Mouse (Mus musculus) mouse trophoblast stem cell (cell line): ENCODE measurements around the gene Mgat1.

Experiments used
- in situ Hi-C, 2 experiments: fragments of 300-500 bp; cut with MseI, MboI; formaldehyde crosslinking; loops; 2 replicates in 1 of 2; 3 replicates in 1 of 2; pipeline ENCODE4 v1.15.1; 2025

Mgat1 gene

DNA sequence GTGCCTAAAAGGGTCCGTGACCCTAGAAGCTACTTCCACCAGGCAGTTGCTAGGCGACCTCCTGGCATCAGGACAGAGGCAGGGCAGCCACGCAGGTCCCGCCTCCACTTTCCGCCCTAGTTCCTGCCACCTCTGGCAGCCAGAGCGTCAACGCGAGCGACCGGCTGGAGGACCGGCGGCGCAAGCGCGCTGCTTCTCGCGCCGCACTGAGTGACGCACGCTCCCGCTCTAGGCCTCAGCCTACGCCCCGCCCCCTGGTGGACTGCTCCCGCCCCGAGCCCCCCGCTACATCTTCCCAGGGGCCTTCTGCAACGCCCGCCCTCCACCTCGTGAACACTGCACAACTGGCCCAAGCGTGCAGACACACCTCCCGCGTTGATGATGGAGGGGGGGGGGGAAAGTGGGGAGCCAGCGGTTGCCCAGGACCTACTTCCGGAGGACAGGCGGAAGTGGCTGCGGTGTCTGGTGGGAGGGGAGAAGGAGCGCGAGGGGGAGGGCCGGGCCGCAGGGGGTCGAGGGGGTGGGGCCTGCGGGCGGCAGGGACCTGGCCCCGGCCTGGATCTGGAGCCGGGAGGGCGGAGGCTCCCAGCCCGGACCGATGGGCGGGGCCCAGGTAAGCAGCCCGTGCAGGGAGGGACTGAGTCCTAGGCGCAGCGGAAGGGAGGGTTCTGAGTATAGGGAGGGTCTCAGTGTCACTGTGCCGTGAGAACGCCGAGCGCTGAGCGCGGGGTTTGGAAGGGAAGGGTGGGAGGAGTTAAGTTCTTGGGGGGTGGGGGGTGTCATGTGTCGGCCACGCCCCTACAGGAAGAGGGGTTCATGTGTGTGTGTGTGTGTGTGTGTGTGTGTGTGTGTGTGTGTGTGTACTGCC lies at the start of gene Mgat1:
TSS of gene Mgat1 (plus strand) at position 465 of the 868 bp plus-strand sequence.
- in situ Hi-C loops: loop anchor here in 1 of 2 experiments (5.0 kb wide), 1 partner anchor 42 kb away; the partner anchor contains the start of gene Zfp62

DNA sequence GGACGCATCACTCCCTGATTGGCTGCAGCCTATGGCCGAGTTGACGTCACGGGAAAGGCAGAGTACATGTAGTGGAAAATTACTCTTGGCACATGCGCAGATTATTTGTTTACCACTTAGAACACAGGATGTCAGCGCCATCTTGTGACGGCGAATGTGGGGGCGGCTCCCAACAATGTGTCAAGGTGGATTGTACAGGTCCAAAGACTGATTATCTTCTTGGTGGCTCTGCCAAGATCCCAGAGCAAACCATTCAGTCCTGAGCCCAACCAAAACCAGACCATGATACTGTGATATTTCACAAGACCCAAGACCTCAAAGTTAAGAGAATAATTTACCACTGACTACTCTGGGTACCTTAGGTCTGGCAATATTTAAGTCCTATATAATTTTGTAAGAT lies 49.2 kb upstream of the Mgat1 start:
- in situ Hi-C loops: loop anchor here in 1 of 2 experiments (5.0 to 25.0 kb wide), 2 partner anchors 78 to 343 kb away; partner anchors contain the start of genes Olfr1381 and Olfr1382

DNA sequence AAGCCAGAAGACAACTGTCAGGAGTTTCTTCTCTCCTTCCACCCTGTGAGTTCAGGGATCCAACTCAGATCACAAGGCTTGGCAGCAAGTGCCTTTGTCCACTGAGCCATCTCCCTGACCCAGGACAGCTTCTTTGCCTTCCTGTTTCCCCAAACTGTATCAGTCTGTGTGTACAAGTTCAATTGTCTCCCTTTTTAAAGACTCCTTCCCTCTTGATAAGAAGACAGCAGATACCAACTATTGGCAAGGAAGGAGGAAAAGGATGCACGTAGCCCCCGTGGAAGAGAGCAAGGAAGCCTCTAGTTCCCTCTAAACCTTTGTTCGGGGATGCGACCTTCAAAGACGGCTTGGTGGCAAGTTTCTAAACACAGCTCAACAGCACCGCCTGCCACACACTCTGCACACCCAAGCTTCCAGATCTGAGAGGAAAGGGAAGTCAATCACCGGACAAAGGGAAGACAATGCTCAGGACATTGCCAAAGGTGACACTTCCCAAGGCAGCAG lies 48.1 kb upstream of the Mgat1 start:
- in situ Hi-C loops: loop anchor here in 1 of 2 experiments (25.0 kb wide), 1 partner anchor 341 kb away; the partner anchor contains the start of genes Olfr1381 and Olfr1382

DNA sequence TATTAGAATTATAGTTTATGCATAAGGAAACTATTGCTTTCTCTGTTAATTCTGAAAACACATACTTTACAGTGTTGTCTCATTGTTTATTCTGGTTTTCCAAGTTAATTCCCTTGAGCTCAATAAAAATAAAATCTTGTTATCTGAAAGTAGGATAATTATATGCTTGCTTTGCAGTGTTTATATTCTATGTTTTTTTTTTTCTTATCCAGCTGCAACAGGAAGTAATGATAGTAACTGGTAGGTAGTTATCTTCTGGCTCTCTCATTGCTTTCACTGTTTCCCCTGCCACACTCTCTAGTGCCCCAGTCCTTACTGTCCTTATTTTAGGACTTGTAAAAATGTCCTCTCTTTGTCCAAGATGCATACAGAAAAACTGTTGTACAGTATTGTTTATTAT lies 43.3 kb upstream of the Mgat1 start:
- in situ Hi-C loops: loop anchor here in 1 of 2 experiments (5.0 kb wide), 1 partner anchor 42 kb away; the partner anchor contains the start of gene Mgat1

DNA sequence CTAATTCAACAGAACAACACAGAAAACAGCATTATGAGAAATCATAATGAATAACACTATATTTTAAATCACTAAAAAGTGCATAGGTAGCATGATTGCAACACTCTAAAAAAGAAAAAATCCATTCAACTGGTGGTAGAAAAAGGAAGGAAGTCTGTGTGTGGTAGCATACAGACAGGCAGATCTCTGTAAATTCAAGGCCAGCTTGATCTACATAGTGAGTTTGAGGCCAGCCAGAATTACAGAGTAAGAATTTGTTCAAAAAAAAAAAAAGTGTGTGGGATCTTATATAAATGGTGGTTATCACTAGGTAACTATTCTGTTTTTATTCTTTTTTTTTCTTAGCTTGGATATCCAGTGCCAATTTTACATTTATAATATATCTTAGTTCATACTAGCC lies 42.8 kb upstream of the Mgat1 start:
- in situ Hi-C loops: loop anchor here in 1 of 2 experiments (5.0 kb wide), 1 partner anchor 41 kb away; the partner anchor contains the start of gene Mgat1

DNA sequence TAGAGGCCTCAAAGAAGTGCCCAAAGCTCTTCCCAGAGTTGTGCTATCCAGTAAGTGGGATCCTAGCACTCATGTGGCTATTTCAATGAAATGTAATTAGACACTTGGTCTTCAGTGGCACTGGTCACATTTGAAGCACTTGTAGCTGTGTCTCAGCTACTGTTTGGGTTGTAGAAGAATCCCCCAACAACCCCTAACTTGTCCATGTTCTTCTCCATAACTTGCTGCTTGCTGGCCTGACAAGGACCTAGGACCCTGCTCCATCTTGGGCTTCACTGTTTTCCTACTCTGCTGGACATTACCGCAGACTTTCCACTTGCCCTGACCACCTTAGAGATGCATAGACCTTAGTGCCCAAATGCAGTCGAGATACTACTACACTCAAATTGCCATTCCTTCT lies 41.9 kb upstream of the Mgat1 start:
- in situ Hi-C loops: loop anchor here in 1 of 2 experiments (5.0 kb wide), 1 partner anchor 40 kb away; the partner anchor contains the start of gene Mgat1

DNA sequence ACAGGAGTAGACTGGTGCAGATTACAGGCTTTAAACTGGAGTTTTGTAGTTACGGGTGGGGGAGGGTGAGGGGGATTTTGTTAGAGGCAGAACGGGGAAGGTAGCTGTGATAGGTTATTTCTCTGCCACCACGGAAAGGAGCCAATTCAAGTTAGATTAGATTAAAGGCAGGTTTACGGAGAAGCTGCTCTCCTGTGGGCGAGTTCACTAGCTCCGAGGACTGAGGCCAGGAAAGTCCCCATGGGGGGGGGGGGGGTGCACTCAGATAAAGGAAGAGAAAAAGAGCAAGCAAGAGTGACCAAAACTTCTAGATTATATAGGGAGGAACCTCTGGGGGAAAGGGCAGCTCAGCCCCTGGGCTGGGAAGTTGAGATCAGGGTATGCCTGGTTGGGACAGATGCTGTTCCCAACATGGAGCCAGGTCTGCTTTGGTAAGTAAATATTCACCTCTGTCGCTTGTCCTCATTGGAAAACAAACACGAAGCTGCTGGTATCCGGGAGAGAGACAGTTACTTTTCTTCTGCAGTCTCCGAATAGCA lies 41.4 kb upstream of the Mgat1 start:
- in situ Hi-C loops: loop anchor here in 1 of 2 experiments (5.0 kb wide), 1 partner anchor 40 kb away; the partner anchor contains the start of gene Mgat1

DNA sequence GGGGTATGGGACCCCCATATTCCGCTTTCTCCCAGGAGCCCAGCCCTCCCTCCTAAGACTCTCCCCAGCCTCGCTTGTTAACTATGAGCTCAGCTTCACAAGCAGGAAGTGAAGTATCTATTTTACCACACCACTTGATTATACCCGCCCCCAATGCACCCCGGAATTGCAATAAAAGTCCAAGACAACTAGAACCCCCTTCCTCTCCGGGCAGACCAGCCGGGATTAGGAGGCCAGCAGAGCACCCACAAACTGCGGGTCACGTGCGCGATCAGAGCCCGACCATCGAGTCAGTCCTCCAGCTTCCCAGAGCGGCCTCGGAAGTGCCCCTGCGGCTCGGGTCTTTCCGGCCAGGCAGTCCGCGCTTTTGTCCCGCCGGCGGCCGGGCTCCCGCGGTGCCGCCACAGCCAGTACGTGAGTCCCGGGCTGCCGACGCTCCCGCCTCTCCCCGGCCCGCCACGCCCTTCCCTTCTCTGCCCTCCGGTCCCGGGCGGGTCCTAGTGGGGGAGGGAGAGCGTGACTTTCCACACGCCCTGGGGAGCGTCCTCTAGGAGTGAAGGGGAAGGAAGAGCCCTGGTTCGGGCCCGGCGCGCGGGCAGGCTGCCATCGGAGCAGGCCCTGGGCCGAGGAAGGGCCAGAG lies 40.7 kb upstream of the Mgat1 start, which contains the start of gene Zfp62:
TSS of gene Zfp62 (plus strand) at position 164 of the 640 bp plus-strand sequence.
- in situ Hi-C loops: loop anchor here in 1 of 2 experiments (5.0 kb wide), 1 partner anchor 39 kb away; the partner anchor contains the start of gene Mgat1

DNA sequence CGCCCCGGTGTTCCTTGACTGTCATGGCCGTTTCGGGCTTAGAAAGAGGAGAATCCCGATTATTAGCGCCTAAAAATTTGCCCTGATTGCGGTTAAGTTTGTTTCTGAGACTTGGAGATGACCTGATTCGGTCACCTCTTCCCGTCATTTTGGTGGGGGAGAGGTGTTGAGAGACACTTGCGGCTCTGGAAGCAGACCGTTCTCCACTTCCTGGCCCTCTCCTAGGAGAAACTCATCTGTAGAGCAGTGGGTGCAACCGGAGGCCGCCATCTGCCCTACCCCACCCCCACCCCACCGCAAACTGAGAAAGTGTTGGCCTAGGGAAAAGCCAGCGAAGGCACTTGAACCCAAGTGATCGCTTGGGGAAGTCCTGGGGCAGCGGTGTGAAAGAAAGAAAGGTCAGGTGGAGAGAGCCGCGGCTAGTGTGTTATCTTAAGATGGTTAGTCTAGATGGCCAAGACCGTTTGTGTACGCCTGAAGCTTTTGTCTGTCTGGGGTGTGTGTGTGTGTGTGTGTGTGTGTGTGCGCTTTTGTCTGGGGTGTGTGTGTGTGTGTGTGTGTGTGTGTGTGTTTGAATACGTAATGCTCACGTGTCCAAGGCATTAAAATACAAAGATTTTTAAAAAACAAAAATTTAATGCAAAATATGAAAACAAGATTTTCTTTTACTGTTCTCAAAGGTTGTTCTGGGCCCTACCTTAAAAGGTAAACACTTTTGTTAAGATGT lies 40.1 kb upstream of the Mgat1 start:
- in situ Hi-C loops: loop anchor here in 1 of 2 experiments (5.0 kb wide), 1 partner anchor 38 kb away; the partner anchor contains the start of gene Mgat1

DNA sequence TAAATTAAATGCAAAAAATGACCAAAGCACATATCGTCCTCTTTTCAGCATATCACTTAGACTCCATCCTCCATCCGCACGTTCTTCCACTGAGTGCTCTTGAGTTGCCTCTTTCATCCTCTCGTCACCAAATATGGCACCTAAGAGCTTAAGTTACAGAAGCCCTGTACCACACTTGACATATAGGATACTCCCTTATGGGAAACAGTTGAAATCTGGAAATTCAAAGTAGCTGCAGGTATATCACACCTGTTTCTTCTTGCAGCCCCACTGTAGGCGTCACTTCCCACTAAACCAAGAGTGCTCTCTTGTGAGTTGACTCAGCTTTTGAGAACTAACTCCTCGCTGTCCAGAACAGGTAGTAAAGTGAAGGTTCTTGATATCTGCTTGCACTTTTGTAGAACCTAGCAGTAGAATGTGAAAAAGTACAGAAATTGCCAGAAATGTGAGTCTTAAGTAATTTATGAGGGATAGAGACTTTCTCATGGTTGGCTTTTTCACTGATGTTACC lies 38.9 kb upstream of the Mgat1 start:
- in situ Hi-C loops: no loop called here

DNA sequence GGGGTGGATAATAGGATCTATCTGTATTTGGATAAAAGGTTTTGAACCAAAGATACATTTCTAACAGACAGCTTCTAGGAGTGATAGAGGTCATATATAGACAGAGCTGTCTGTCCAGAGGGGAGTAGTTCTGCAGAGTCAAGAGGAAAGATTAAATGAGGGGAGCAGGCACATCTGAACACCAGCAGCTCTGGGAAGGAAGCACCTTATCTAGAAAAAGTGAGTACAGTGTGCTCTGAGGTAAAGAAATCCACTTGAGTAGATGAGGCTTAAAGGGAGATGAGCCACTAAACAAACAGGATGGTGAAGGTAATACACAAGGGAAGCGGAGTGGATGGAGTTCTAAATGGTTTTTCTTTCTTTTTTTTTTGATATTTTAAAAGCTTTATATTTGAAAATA lies 36.5 kb upstream of the Mgat1 start:
- in situ Hi-C loops: no loop called here

DNA sequence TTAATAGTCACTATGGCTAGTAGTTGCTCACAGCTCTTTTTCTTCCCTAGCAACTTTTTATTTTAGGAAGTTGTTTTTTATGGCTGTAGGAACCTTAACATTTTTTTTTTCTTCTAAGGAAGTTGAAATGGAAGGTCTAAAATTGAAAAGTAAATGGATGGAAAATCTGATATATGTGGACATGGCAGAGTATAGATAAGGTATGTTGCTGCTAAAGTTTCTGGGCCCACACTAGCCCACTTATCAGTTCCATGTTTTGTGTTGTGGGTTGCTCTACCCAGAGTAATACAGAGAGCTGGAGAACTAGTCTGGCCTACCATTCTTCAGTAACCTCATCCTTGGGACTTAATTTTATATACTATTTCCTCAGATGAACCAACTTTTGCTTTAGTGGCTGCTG lies 31.4 kb upstream of the Mgat1 start:
- in situ Hi-C loops: no loop called here

DNA sequence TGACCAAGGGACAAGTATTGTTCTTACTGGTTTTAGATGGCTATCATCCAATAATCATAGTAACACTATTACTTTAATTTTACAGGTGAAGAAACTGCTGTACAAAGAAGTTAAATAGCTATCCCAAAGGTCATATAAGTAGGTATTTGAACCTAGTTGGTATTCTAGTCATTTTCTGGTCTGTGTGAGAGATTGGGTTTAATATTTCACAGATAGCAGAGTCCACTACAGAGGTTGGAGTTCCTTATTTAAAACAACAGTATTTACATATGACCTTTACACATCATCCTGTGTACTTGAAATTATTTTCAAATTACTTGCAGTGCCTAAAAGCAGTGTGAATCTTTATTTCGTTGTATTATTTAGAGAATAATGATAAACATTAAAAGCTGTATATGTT lies 30.5 kb upstream of the Mgat1 start:
- in situ Hi-C loops: no loop called here

DNA sequence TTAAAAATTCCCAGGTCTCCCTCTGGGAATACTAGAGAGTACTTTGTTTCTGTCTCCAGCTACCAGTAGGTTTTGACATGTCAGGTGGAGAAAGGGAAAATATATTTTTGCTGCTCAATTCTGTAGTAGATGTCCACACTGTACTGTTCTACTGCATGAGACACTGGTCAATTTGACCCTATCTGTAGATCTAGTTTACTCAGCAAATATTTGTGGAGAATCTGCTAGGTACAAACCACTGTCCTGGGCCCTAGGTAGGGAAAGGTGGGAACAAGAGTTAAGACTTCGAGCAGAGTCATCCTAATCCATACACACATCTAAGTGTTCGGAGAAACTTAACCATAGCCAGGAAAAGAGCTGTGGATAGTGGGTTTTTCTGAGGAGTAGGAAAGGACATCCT lies 24.7 kb upstream of the Mgat1 start:
- in situ Hi-C loops: no loop called here

DNA sequence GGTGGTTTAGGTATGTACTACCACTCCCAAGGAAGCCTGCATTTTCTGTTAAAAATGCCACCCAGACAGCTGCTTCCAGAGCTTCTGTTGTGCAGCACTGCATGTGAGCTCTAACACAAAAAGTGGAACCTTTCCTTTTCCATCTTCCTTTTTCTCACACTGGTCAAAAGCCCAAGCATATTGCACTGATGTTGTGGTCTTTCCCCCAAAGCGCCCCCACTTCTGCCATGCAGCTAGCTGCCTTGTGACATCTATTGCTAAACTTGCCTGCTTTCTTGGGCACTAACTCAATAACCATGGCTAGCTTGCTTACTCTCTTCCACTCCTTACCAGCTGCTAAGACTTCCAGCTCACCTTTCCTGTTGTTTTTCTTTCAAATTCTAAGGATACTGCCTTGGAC lies 19.5 kb upstream of the Mgat1 start:
- in situ Hi-C loops: no loop called here

DNA sequence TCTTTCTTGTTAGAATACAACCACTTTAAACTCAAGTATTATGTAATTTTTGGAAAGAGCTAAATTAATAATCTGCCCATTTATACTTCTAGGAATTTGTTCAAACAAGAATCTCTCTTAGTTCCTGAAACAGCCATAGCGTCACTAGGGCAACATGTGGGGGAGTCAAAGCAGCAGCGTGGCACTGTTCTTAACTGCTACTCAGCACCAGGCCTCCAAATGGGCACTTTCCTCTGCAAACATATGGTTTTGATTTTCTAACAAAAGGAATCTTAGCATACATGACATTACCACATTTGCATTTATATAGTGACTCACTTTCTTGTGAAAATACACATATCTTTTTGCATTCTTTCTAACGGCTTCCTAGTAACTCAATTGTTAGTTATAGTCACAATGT lies 11.2 kb upstream of the Mgat1 start:
- in situ Hi-C loops: no loop called here

DNA sequence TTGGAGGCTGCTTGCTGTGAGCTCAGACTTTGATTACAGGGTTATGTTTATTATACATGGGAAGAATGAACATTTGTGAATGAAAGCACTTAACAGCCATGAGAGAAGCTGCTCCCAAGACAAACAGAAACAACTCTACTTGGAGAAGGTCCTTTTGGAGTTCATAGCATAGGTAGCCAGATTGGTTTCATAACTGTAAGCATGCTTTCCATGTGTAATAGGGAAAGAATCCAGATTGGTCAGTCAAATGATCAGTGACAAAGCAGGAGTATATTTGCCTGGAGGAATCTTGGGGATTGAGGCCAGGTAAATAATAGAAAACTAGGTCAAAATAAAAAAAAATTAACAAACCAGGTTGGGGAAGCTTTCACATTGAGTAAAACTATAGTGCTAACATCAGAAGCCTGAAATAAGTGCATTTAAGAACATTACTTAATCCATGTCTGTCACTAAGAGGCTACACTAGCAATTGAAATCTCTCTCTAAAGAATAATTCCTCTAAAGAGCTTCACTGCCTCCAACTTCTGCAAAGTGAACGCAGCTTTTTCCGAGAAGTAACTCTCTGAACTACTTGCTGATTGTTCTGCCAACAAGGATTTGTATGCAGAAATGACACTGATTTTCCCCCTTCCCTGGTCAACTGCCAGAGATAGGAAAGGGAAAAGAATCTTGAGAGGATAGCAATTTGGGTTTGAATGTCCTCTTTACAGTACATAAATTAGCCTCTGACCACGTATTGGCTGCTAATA lies 8.4 kb upstream of the Mgat1 start:
- in situ Hi-C loops: no loop called here

DNA sequence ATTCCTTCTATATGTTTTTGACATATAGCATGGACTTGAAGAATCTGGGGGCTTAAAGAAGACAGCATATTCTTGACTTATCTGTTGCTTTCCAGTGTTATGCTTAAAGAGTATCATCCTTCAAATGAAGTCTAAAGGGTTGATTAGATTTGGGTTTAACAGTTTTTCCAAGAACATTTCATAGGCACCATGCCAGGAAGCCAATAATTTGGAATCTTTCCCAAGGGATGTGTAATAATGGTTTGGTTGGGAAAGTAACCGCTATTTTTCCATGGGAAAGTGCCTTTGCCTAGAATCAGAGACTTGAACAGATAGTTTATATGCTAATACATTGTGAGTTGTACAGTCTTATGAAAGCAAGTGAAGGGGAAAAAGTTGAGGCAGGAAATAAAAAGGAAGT lies 7.1 kb upstream of the Mgat1 start:
- in situ Hi-C loops: no loop called here

DNA sequence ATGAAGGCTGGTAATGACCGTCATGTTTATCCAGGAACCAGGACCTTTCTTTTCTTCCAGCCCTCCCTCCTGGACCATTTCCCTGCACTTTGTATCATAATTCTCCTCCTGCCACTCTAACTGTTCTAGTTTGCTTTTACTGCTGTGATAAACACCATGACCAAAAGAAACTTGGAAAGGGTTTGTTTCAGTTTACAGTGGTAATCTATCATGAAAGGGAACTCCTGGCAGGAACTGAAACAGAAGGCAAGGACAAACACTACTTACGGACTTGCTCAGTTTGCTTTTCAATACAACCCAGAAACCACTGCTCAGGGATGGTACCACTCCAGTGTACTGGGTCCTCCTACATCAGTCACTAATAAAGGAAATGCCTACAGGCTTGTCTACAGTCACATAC lies 6.5 kb upstream of the Mgat1 start:
- in situ Hi-C loops: no loop called here

DNA sequence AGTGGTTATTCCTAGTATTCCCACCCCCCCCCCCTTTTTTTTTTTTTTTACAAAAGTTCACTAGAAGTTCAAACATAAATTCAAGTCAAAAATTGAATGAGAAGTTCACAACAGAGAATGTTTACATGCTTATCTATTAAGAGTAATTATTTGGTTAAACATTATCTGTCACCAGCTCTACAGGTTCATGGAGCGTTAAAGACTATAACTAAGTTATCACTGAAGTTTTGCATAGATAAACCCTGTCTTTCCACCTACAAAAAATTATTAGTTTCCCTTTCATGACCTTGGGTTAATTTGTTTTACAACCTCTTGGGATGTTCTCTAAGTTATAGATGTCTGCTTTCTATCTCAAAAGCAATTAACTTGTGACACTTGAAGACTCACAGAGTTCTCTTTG lies 3.7 kb upstream of the Mgat1 start:
- in situ Hi-C loops: loop anchor here in 1 of 2 experiments (5.0 kb wide), 1 partner anchor 38 kb away; the partner anchor contains the start of gene Zfp62
